Mouse (Mus musculus): ENCODE measurements around the gene Ehd2. TPM values are rescaled to one million over a fixed set of nuclear protein-coding genes. Genes with fewer than 3 reads are reported as not detected.
"Not testable (repeated sequence)": the region's sequence is repeated elsewhere in the genome, so short reads cannot be mapped to it uniquely, and the experiment has no call there.

Gene Ehd2
- total RNA-seq, 2 experiments from 2014 or later: 160 to 194 TPM

DNA sequence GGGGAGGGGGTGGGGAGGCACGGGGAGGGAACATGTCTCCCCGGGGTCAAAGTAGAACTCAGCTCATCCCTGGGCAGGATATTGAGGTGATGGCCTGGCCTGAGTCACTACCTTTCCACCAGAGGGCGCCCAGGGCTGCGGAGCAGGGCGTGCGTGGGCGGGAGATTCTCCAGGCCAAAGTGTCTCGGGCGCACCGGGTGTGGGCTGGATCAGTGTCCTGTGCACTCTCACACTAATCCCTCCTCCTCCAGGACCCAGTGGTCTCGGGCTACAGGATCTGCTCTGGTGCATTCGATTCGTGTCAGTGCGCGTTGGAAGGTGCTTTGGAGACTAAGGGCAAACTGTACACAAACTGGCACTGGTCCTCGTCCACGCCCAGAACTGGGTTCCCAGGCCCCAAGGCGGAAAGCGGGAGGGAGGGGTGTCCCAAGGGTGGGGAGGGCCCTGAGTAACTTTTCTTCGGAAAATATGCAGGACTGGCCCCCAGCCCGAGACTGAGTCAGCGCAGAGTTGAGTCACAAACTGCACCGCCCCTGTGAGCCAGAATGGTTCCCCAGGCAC lies 18.9 kb downstream of the Ehd2 start:
- peak; percentile 81 to 92 for DNase-seq (ENCODE audit: low spot score in 2 of 2)

DNA sequence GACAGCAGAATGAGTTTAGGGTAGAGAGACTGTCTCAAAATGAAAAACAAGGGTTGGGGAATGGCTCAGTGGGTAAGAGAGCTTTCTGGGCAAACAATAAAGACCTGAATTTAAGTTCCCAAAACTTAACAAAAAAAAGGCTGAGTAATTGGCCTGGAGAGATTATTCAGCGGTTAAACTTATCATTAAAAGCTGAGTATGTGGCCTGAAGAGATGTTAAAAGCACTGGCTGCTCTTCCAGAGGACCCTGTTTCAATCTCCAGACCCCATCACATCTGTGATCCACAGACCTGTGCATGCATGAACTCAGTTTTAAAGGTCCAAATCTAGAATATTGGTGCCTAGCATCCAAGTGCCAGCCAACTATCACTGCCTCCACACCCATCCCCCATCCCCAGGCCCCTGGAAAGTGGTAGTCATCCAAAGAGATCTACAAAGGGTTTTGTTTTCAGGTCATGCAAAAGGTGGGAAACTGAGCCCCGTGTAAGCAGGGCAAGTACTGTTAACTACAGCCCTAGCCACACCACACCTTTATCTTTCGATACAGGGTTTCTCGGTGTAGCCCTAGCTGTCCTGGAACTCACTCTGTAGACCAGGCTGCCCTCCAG lies 19.6 kb downstream of the Ehd2 start:
- no peak for DNase-seq (ENCODE audit: low spot score in 2 of 2)

DNA sequence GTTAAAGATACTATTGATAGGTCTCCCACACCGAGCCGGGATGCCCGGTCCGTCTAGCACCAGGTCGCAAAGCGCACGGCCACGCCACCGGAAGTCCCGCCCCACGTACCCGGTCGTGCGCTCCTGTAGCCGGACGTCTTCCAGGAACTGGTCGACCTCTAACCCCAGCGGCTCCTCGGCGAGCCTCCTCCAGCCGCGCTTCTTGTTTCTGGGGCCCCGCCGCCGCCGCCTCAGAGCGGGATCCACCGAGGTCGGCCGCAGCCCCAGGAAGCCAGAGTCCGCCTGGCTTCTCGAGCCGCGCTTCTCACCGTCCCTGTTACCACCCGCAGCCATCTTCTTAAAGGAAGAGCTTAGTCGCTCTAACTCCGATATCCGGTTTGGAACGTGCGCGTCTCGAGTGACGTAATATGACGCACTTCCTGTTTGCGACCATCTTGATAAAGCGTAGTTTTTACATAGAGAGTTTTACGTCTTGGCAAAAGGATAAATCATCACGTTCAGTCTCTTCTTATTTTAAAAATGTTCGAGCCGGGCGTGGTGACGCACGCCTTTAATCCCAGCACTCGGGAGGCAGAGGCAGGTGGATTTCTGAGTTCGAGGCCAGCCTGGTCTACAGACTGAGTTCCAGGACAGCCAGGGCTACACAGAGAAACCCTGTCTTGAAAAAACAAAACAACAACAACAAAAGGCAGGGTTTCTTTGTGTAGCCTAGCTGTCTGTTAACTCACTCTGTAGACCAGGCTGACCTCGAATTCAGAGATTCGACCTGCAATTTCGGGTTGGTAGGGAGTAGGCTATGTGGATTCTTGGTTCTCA lies 21.4 kb downstream of the Ehd2 start, which contains the start of gene Nop53:
TSS of gene Nop53 (minus strand) at position 354 of the 816 bp plus-strand sequence.
- peak; percentile 77 to 90 for DNase-seq (ENCODE audit: low spot score in 2 of 2)

DNA sequence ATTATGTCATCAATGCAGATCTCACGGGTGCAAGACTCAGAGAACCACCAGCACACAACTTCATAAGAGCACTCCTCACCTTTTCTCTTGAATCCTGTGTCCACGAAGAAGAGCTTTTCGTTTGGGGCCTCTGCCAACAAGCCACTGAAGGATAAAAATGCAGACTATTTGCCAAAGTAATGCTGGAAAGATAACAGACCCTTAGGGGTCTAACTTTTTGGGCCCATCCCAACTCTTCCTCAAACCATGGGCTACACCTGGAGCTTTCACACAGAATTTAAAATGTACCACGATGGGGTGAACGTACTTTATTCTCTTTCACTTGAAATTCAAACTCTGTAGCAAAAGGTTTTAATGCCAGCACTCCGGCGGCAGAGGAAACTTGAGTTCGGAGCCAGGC lies 22.2 kb downstream of the Ehd2 start:
- no peak for DNase-seq (ENCODE audit: low spot score in 2 of 2)

DNA sequence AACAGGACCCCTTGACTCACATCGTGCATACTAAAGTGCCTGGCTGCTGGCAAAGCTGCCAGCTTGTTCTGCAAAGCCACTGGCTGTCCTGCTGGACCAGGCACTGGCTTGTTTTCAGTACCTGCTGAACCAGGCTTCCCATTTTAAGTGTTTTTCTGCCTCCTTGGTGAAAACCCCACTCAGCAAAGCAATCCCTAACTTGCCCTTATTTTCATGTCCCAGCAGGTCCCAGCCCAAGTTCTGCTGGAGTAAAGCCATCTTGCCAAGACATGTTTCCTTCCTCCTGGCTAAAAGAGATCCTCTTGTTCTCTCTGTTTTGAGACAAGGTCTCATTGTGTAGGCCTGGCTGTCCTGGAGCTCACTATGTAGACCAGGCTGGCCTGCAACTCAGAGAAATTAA lies 23.1 kb downstream of the Ehd2 start:
- DNase-seq (ENCODE audit: low spot score in 2 of 2): no peak

DNA sequence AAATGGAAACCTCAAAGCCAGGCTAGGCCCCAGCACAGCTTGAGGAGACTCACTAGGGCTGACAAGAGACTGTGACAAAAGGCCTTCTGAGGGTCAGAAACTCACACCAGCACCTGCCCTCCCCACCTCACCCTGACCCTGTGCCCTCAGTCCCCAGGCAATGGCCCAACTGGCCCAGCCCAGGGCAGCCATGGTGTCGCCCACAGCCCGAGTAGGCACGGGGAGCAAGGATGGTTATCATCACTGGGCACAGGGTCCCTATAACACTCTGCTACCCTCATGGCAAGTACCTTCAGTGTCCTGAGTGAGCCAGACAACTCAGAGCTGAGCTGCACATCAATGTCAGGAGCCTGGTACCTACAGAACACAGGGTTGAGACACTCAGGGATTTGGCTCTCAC lies 28.7 kb downstream of the Ehd2 start:
- no peak for DNase-seq (ENCODE audit: low spot score in 2 of 2)

DNA sequence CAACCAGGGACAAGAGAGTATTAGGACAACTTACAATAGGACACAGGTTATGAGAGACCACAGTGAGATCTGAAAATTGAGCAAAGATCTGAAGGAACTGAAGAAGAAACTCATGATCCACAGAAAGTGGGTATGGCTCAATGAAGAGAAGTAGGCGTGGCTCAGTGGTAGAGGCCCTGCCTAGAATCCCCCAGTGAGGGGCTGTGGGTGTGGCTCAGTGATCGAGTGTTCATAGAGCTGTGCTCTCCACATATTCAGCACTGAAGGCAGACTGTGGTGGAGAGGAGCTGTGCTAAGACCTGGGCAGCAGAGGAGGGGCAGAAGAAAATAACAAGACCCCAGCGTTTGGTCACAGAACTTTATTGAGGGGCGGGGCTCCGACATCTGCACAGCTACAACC lies 29.9 kb downstream of the Ehd2 start:
- DNase-seq (ENCODE audit: low spot score in 2 of 2): no peak

DNA sequence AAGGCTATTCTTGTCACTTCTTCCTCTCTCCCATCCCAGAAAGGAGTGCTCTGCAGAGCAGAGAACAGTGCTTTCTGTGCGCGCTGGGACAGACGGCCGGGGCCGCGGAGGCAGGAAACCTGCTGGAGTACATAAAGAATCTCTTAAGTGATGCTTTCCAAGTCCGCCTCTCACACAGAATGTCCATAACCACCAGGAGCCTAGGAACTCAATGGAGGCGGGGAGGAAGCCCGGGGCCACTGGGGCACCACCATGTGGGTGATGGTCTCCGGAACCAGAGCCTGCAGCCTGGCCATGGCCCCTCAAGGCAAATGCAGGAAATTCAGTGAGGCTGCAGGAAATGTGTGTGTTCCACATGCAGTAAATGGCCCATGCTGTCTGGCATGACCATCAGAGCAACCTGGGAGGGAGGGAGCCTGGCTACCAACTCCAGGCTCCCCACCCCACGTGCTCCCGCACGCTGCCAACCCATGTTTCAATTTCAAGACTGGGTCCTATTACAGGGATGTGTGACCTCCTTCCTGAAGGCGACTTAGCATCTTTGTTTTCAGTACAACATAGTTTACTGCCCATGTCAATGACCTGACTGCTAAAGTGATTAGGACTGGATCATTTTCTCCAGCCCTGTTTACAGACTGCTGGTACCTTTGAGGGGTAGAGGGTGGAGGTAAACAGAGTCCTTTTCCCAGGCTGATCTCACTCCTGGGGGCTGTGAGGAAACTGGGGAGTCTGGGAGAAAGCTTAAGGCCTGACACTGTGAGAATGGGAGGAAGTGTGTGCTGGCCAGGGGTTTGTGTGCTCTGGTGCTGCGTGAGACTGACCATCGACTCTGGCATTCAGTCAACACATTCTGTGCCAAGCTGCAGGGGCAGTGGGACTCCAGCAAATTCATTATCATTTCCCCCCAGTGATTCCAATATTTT lies 33.7 kb downstream of the Ehd2 start:
- DNase-seq (ENCODE audit: low spot score in 2 of 2): no peak

DNA sequence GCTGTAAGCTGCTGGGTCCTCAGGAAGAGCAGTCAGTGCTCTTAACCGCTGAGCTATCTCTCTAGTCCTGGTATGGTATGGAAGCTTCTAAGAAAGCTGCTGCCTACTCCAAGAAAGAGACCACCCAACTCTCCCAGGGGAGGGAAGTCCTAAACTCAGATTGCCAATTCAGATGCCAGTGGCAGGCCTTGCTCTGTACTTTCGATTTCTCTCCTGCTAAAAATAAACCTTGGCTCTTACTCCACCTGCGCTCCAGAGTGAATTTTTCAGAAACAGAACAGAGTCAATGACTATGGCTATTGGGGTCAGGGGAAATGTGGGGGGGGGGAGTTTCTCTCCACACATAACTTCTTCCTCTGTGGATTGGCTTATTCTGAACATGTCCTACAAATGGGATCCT lies 35.7 kb downstream of the Ehd2 start:
- no peak for DNase-seq (ENCODE audit: low spot score in 2 of 2)

DNA sequence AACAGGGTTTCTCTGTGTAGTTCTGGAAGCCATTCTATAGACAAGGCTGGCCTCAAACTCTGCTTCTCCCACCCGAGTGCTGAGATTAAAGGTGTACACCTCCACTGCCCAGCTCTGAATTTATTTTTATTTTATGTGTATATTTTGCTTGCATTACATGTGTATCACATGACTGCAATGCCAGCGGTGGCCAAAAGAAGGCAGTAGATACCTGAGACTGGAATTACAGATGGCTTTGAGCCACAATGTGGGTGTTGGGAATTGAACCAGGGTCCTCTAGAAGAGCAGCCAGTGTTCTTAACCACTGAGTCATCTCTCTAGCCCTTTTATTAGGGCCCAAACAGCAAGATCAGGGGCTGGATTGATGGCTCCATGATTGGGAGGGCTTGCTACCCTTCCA lies 36.8 kb downstream of the Ehd2 start:
- DNase-seq (ENCODE audit: low spot score in 2 of 2): no peak

DNA sequence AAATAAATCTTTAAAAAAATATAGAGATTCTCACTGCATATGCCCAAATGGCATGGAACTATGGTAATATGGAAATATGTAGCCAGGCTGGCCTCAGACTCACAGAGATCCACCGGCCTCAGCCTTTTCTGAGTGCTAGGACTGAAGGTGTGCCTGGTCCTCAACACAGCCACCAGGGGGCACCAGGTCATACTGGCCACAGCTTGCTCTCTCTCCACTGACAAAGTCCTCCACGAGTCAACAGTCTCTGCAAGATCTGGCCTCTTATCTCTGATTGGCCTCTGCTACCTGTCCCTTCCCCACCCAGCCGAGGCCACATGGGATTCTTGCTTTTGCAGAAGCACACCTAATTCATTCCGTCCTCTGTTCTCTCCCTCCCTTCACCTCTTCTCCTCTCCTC lies 37.5 kb downstream of the Ehd2 start:
- DNase-seq (ENCODE audit: low spot score in 2 of 2): peak in 1 of 2 experiments; percentile 67

DNA sequence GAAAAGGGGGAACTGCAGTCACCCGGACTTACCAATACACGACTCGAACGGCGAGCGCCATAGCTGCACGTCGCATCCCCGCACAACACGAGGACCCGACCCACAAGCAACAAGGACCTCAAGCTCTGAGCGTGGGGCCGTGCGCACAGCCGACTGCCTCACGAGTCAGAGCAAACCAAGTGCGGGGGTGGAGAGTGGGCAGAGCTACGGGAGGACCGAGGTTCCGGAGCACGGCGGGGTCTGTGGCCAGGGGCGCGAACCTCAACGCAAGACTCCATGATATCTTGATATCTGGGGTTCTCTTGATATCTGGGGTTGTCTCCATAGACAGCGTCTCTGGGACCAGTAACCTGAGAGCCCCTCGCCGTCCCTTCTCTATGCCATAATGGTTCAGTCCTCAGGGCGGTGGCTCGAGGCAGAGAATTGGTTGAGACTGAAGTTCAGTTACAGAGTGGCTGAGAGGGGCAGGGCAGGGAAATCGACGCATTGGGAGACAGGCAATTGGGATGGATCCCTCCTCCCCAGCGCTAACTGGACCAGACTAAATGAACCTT lies 45.1 kb downstream of the Ehd2 start, which contains the start of gene Selenow:
TSS of gene Selenow (minus strand) at position 183 of the 554 bp plus-strand sequence.
- peak; percentile 76 to 90 for DNase-seq (ENCODE audit: low spot score in 2 of 2)

DNA sequence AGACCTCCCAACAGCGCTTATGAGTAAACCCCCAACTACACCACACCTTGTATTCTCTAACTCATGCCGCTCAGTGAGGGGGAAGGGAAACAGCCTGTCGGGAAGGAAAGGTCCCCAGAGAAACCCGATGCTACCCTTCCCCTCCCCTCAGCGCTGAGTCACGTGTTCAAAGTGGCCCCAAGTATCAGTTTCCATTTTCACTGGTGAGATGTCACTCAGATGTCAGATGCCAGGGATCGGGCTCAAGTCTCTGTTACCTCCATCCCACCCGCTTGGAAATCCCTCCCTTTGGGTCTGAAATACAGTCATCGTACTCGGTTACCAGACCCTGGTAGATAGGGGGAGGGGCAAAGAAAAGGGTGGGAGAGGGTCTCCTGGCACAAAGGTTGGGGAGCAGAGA lies 45.6 kb downstream of the Ehd2 start:
- no peak for DNase-seq (ENCODE audit: low spot score in 2 of 2)

DNA sequence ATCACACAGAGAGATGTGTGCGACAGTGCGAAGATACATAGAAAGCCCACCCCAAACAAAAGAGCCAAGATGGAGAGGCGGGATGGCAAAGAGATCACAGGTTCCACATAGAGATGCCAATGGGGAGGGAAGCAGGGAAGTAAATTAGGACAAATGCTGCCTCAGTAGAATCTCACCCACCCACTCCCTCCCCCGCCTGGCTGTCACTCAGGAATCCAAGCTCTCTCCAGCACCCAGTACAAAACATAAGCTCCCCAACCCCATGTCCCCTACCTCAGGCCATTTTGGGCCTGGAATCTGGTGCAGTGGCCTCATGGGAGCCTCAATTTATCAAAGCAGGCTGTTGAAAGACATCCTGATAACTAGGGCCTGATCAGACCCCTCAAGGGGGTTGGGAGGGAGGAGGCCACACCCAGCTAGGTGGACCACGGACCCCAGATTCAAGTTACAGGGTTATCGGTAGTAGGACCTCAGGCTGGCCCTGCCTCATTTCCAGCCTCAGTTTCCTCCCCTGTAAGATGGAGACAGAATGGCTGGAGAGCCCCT lies 46.6 kb downstream of the Ehd2 start:
- no peak for DNase-seq (ENCODE audit: low spot score in 2 of 2)

DNA sequence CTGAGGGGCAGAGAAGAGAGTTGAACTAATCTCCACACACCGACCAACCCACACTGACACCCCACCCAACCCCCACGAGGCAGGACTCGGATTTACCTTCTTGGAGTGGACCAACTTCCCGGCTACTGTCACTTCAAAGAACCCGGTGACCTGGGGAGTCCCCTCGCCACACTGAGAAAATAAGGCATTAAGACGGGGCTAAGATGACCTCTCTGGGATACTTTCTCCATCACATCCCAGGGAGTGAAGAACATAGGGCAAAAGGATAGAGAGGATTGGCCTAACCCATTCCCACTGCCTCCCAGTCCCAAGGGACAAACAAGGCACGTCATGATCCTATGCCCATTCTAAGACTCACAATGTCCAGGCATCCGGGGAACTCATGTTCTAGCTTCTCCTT lies 47.4 kb downstream of the Ehd2 start:
- DNase-seq (ENCODE audit: low spot score in 2 of 2): no peak

DNA sequence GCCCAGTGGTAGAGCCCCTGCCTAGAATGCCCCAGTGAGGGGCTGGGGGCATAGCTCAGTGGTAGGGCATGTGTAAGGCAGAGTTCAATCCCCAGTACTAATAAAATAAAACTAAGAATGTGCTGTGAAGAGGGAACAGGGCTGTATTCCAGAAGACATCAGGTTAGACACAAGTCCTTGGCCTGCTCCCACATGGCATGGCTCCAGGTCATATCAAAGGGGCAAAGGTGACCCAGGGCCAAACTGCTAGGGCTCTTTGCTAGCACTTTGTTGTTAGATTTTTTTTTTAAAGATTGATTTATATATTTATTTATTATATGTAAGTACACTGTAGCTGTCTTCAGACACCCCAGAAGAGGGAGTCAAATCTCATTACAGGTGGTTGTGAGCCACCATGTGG lies 49.0 kb downstream of the Ehd2 start:
- DNase-seq (ENCODE audit: low spot score in 2 of 2): no peak

DNA sequence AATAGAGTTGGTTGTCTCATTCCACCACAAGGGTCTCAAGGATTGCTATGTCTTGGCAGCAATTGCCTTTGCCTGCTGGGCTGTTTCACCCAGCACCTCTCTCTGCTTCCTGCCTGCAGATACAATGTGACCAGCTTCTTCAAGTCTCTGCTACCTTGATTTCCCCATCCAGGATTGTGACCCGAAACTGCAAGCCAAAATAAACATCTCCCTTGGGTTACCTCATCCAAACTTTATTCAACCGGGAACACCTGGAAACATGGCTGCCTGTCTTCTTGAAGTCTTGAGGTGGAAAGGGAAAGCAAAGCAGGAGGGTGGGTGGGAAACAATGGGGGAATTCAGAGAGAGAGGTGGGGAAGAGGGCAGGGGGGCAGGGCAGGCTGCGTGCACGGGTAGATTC lies 50.4 kb downstream of the Ehd2 start:
- DNase-seq (ENCODE audit: low spot score in 2 of 2): no peak

DNA sequence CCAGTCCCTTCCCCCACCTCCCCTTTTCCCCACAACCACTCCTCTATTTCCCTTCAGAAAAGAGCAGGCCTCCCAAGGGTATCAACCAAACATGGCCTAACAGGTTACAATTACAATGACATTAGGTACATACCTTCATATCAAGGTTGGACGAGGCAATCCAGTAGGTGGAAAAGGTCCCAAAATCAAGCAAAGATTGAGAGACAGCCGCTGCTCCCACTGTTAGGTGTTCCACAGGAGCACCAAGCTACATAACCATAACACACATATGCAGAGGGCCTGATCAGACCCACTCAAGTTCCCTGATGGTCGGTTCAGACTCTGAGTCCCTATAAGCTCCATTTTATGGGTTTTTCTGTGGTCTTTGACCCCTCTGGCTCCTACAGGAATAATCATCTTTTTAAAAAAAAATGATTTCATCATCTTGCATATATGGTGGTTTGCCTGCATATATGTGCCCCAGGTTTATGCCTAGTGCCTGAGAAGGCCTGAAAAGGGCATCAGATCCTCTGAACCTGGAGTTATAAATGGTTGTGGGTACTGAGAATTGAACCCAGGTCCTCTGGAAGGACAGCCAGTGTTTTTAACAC lies 51.1 kb downstream of the Ehd2 start:
- DNase-seq (ENCODE audit: low spot score in 2 of 2): no peak

DNA sequence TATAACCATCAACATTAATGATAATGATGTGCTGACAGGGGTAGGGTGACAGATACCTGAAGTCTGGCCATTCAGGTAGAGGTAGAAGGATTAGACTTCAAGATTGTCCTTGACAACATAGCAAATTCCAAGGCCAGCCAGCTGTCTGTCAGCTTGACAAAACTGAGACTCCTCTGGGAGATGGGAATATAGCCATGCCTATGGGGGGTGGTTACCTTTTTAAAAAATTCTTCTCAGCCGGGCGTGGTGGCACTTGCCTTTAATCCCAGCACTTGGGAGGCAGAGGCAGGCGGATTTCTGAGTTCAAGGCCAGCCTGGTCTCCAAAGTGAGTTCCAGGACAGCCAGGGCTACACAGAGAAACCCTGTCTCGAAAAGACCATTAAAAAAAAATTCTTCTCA lies 51.7 kb downstream of the Ehd2 start:
- DNase-seq (ENCODE audit: low spot score in 2 of 2): not testable (repeated sequence)

DNA sequence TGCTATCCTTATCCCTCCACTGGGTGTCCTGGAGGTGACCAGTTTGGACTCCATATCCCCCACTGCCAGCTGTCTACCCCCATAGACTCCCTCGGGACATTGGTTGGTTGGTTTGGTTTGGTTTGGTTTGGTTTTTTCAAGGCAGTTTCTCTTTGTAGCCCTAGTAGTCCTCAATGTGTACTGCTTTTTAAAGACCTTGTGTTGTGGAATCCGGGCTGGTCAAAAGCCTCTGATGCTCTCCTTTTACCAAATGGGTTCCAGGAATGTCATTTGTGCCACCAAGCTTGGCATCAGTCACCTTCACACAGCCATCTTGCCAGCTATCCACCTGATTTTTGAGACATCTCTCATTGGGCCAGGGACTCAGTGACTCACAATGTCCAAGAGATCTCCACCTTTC lies 52.6 kb downstream of the Ehd2 start:
- DNase-seq (ENCODE audit: low spot score in 2 of 2): no peak

Measured in gastrocnemius, postnatal 4 days (tissue).